12 mouse cellular contexts compared by ENCODE assay signal in the genomic region with DNA sequence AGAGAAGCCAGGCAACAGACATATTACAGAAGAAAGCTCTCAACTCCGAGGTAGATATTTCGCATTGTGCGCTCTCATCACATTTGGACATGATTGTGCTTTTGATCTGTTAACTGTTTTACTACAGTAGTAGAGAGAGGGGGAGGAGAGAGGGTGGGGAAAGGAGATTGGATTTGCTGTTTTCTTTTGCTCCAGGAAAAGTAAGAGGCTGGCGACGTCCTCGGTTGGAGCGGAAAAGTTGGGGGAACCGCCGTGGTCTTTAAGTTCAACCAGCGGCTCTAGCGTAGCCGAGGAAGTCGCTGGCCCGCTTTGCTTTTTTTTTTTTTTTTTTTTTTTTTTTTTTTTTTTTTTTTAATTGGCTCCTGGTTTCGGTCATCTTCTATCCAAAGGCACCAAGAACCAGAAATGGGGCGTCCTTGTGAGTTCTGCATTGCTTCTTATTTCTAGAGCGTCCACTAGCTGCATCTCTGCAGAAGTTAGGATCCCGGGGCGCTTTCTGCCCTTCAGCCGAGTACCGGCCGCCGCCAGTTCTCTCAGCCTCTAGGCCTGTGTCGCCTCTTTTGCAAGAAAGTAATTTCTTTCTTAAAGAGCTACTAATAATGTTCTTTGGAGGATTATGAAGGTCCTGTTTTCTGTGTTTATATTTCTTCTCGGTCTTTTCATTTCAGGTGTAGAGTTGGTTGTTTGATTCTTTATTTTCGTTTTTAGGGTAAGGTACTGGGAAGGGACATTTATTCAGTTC. TPM values are rescaled to one million over a fixed set of nuclear protein-coding genes. Genes with fewer than 3 reads are reported as not detected.
DNase-seq lines count a peak whose midpoint lies in the region; ATAC-seq lines count a peak whose summit lies in the region.
"Had no signal": no experiment of that assay in that cellular context is flagged by ENCODE, and none has a peak within 500 bp of the region (broad histone marks: within the 10 kb centered on the region; RNA-seq: fewer than 3 reads in every experiment).

No protein-coding gene starts in this region.

- H3K4me3 ChIP-seq in limb, embryonic 11.5 days (ENCODE audit: low read depth, low read length) = no peak overlapping the region
- H3K4me3 ChIP-seq in limb, embryonic 10.5 days = no peak overlapping the region
- peak overlapping the region; percentile 22 for H3K4me3 ChIP-seq in embryonic facial prominence, embryonic 15.5 days (replicated peaks)
- peak overlapping the region; percentile 99 for H3K4me3 ChIP-seq in midbrain, embryonic 10.5 days
- H3K4me3 ChIP-seq in stomach, embryonic 14.5 days (ENCODE audit: low read depth, low read length) = peak overlapping the region; percentile 47
- H3K4me3 ChIP-seq: limb, embryonic 13.5 days had no signal

- WGBS in limb, embryonic 11.5 days = under 1% methylated on average over 26 of the region's 26 CpGs
- WGBS in limb, embryonic 10.5 days = under 1% methylated on average over 26 of the region's 26 CpGs
- 2% methylated on average over 26 of the region's 26 CpGs for WGBS in embryonic facial prominence, embryonic 15.5 days
- WGBS in midbrain, embryonic 10.5 days = under 1% methylated on average over 26 of the region's 26 CpGs
- 2% methylated on average over 26 of the region's 26 CpGs for WGBS in stomach, embryonic 14.5 days

- H3K9me3 ChIP-seq in limb, embryonic 11.5 days (ENCODE audit: control insufficient read depth, low read length) = no peaks in the 10 kb centered on the region
- no peaks in the 10 kb centered on the region for H3K9me3 ChIP-seq in limb, embryonic 10.5 days (replicated peaks)
- no peaks in the 10 kb centered on the region for H3K9me3 ChIP-seq in embryonic facial prominence, embryonic 15.5 days (replicated peaks)
- no peaks in the 10 kb centered on the region for H3K9me3 ChIP-seq in midbrain, embryonic 10.5 days (replicated peaks)
- no peaks in the 10 kb centered on the region for H3K9me3 ChIP-seq in stomach, embryonic 14.5 days (ENCODE audit: control insufficient read depth, low read depth, low read length)
- H3K9me3 ChIP-seq: limb, embryonic 13.5 days had no signal

- H3K4me1 ChIP-seq in limb, embryonic 11.5 days (ENCODE audit: control insufficient read depth, insufficient read depth, low read length) = peaks cover 11% of the 10 kb centered on the region
- H3K4me1 ChIP-seq in limb, embryonic 10.5 days = peaks cover 31% of the 10 kb centered on the region
- H3K4me1 ChIP-seq in embryonic facial prominence, embryonic 15.5 days = peaks cover 28% of the 10 kb centered on the region
- peaks cover 48% of the 10 kb centered on the region for H3K4me1 ChIP-seq in midbrain, embryonic 10.5 days
- 0 out of 2 replicates have a peak, but pooled peaks cover 3% of the 10 kb centered on the region for H3K4me1 ChIP-seq in stomach, embryonic 14.5 days (ENCODE audit: control insufficient read depth, insufficient read depth, low read length)

- ATAC-seq in limb, embryonic 11.5 days (ENCODE audit: insufficient number of reproducible peaks, low FRiP score, low TSS enrichment, low read depth) = no peak
- no peak for ATAC-seq in embryonic facial prominence, embryonic 15.5 days (ENCODE audit: insufficient number of reproducible peaks, low FRiP score, low TSS enrichment, low read depth)
- no peak for ATAC-seq in stomach, embryonic 14.5 days (ENCODE audit: insufficient number of reproducible peaks, insufficient read depth, low FRiP score, low read depth)
- ATAC-seq in inflammation-experienced regulatory T-cells, adult 6 months = no peak

- no peak overlapping the region for H3K27ac ChIP-seq in limb, embryonic 11.5 days (replicated peaks; ENCODE audit: low read depth, low read length)
- no peak overlapping the region for H3K27ac ChIP-seq in limb, embryonic 10.5 days
- no peak overlapping the region for H3K27ac ChIP-seq in embryonic facial prominence, embryonic 15.5 days (replicated peaks)
- H3K27ac ChIP-seq in midbrain, embryonic 10.5 days (replicated peaks) = peak overlapping the region; percentile 100
- H3K27ac ChIP-seq in stomach, embryonic 14.5 days (ENCODE audit: low read length) = peak overlapping the region; percentile 70; the same call in 1 of the 2 replicates
- H3K27ac ChIP-seq: limb, embryonic 13.5 days had no signal

- no peak overlapping the region for H3K9ac ChIP-seq in limb, embryonic 11.5 days (ENCODE audit: low read length)
- no peak overlapping the region for H3K9ac ChIP-seq in embryonic facial prominence, embryonic 15.5 days
- peak overlapping the region; percentile 57 for H3K9ac ChIP-seq in stomach, embryonic 14.5 days (replicated peaks; ENCODE audit: low read depth, low read length)
- H3K9ac ChIP-seq: limb, embryonic 13.5 days had no signal

- H3K36me3 ChIP-seq in limb, embryonic 11.5 days (ENCODE audit: control insufficient read depth, insufficient read depth, low read length) = no peaks in the 10 kb centered on the region
- no peaks in the 10 kb centered on the region for H3K36me3 ChIP-seq in limb, embryonic 10.5 days
- no peaks in the 10 kb centered on the region for H3K36me3 ChIP-seq in embryonic facial prominence, embryonic 15.5 days
- peaks cover 36% of the 10 kb centered on the region for H3K36me3 ChIP-seq in midbrain, embryonic 10.5 days
- H3K36me3 ChIP-seq in stomach, embryonic 14.5 days (ENCODE audit: control insufficient read depth, insufficient read depth, low read length) = no peaks in the 10 kb centered on the region
- H3K36me3 ChIP-seq: limb, embryonic 13.5 days had no signal

- peak; percentile 60 for DNase-seq in limb, embryonic 11.5 days (ENCODE audit: low spot score)
- DNase-seq in limb, embryonic 10.5 days (ENCODE audit: low spot score) = no peak
- no peak for DNase-seq in midbrain, embryonic 10.5 days (ENCODE audit: low spot score)
- DNase-seq in thymus, adult 18-20 months = no peak
- no peak for DNase-seq in ovary, adult 18-20 months (ENCODE audit: low spot score)
- DNase-seq: kidney, adult 11 months; right cerebral cortex, adult 18-20 months; thymus, postnatal 4 days had no signal

- H3K4me2 ChIP-seq in limb, embryonic 11.5 days (ENCODE audit: low read depth, severe bottlenecking) = no peak overlapping the region
- no peak overlapping the region for H3K4me2 ChIP-seq in embryonic facial prominence, embryonic 15.5 days (replicated peaks)
- H3K4me2 ChIP-seq in stomach, embryonic 14.5 days (replicated peaks; ENCODE audit: low read depth, low read length) = peak overlapping the region; percentile 18; the same call in 1 of the 2 replicates
- H3K4me2 ChIP-seq: limb, embryonic 13.5 days had no signal

- H3K27me3 ChIP-seq in limb, embryonic 11.5 days (ENCODE audit: control insufficient read depth, insufficient read depth, low read length) = peaks cover 85% of the 10 kb centered on the region
- peaks cover 100% of the 10 kb centered on the region for H3K27me3 ChIP-seq in limb, embryonic 10.5 days (ENCODE audit: low read depth, poor library complexity, severe bottlenecking)
- peaks cover 91% of the 10 kb centered on the region for H3K27me3 ChIP-seq in embryonic facial prominence, embryonic 15.5 days
- peaks cover 40% of the 10 kb centered on the region for H3K27me3 ChIP-seq in midbrain, embryonic 10.5 days (ENCODE audit: low read depth, poor library complexity, severe bottlenecking)
- peaks cover 32% of the 10 kb centered on the region for H3K27me3 ChIP-seq in stomach, embryonic 14.5 days (ENCODE audit: control insufficient read depth, insufficient read depth, low read length)

RNA-seq across cellular contexts. Expression of gene Sox2, which starts 3.2 kb away (rescaled TPM):
- polyA plus RNA-seq in limb, embryonic 11.5 days (2014; fragmentation: Nextera tagmentation; extraction: Ambion mirVana) = 0.13 and 0.17 TPM in 2 replicates
- 0.09 and 0.20 TPM in 2 replicates for polyA plus RNA-seq in limb, embryonic 10.5 days (2016; fragmentation: Nextera tagmentation; extraction: Ambion mirVana)
- 6.5 and 7.4 TPM in 2 replicates for polyA plus RNA-seq in embryonic facial prominence, embryonic 15.5 days (2015; fragmentation: Nextera tagmentation; extraction: Ambion mirVana)
- 28.8 and 31.9 TPM in 2 replicates for polyA plus RNA-seq in midbrain, embryonic 10.5 days (2016; fragmentation: Nextera tagmentation; extraction: Ambion mirVana)
- polyA plus RNA-seq in stomach, embryonic 14.5 days (2014; fragmentation: Nextera tagmentation; extraction: Ambion mirVana) = 12.0 and 12.5 TPM in 2 replicates
- polyA plus RNA-seq in inflammation-experienced regulatory T-cells, adult 6 months (2017; shearing (Covaris generic)) = not detected

Comparison
In these comparisons a context has a peak if more than half of its experiments do, and no peak if none do; other contexts are left out.
1. H3K27ac ChIP-seq: peak in midbrain, embryonic 10.5 days (single experiment) and stomach, embryonic 14.5 days (single experiment); none in limb, embryonic 11.5 days (single experiment), limb, embryonic 10.5 days (single experiment) and embryonic facial prominence, embryonic 15.5 days (single experiment).
2. H3K4me3 ChIP-seq: peak in embryonic facial prominence, embryonic 15.5 days (single experiment), midbrain, embryonic 10.5 days (single experiment) and stomach, embryonic 14.5 days (single experiment); none in limb, embryonic 11.5 days (single experiment) and limb, embryonic 10.5 days (single experiment).